Mouse (Mus musculus) intestine, embryonic 16.5 days (tissue): ENCODE measurements at regions not wholly inside any gene's neighbourhood (a gene's known extent, or its start where the extent isn't known, plus 50 kb on each side); places are given as distances from the start of the nearest gene placed in this dataset.
"Not testable (repeated sequence)": the region's sequence is repeated elsewhere in the genome, so short reads cannot be mapped to it uniquely, and the experiment has no call there.

Source experiments
- ATAC-seq: fragments of 200-750 bp; cut with Nextera tagmentation; 2 replicates; pipeline ENCODE4 v1.8.0; 2017; ENCODE audit warnings: moderate TSS enrichment, moderate library complexity
- H3K27ac ChIP-seq: fragments of 300-500 bp; sonication (generic); 2 replicates; pipeline ENCODE4 v1.5.1; 2014; ENCODE audit warnings: mild to moderate bottlenecking, low read length
- H3K27me3 ChIP-seq: fragments of 300-500 bp; sonication (generic); replicated peaks from 2 replicates; pipeline ENCODE4 v1.6.1; 2014; ENCODE audit warnings: low read length, control low read depth, mixed read lengths; ENCODE audit not compliant: control insufficient read depth, insufficient read depth
- H3K36me3 ChIP-seq: fragments of 300-500 bp; sonication (generic); 2 replicates; pipeline ENCODE4 v1.6.1; 2014; ENCODE audit warnings: low read length, control low read depth; ENCODE audit not compliant: control insufficient read depth, insufficient read depth
- H3K4me1 ChIP-seq: fragments of 300-500 bp; sonication (generic); 2 replicates; pipeline ENCODE4 v1.6.1; 2014; ENCODE audit warnings: low read length, control low read depth, mixed read lengths; ENCODE audit not compliant: control insufficient read depth, insufficient read depth
- H3K4me2 ChIP-seq: fragments of 300-500 bp; sonication (generic); 2 replicates; pipeline ENCODE4 v1.6.1; 2014; ENCODE audit warnings: low read depth, low read length, control low read depth
- H3K4me3 ChIP-seq: fragments of 300-500 bp; sonication (generic); 2 replicates; pipeline ENCODE4 v1.5.1; 2014; ENCODE audit warnings: mild to moderate bottlenecking, low read length
- H3K9ac ChIP-seq: fragments of 300-500 bp; sonication (generic); 2 replicates; pipeline ENCODE4 v1.6.1; 2014; ENCODE audit warnings: low read depth, low read length
- H3K9me3 ChIP-seq: fragments of 300-500 bp; sonication (generic); 2 replicates; pipeline ENCODE4 v1.6.1; 2016; ENCODE audit warnings: low read length, control low read depth; ENCODE audit not compliant: control insufficient read depth
- WGBS: fragments of 180-500 bp; shearing (Covaris S2); extraction: QIAGEN DNeasy Blood & Tissue Kit; methylation state at CpG from one replicate; pipeline ENCODE4 v1.1.7; 2014; 5-methylcytosine and 5-hydroxymethylcytosine counted together

DNA sequence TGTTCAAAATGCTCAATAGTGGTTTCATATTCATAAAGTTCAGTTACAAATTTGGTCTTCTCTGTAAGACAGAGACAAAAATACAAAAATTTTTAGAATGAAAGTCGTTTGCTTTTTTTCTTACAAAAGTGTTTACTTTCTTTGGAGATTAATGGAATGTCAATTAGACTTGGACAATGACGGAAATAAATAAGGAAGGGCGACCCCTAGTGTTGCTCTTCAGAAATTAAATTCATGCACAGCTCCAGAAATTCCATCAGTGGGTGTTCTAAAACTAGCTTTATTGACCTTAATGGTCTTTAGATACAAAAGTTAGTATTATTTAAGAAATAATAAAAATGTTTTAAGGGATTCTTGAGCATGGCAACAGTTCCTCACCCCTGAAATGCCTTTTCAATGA, 141.8 kb upstream of the Lama2 start:
- no peak overlapping the region for H3K27ac ChIP-seq
- no peak for ATAC-seq
- H3K4me3 ChIP-seq = no peak overlapping the region
- no peak overlapping the region for H3K4me2 ChIP-seq
- 9% methylated on average over 3 of the region's 3 CpGs for WGBS
- no peaks in the 10 kb centered on the region for H3K36me3 ChIP-seq
- H3K9ac ChIP-seq = no peak overlapping the region
- no peaks in the 10 kb centered on the region for H3K4me1 ChIP-seq
- H3K9me3 ChIP-seq = no peaks in the 10 kb centered on the region
- H3K27me3 ChIP-seq = no peaks in the 10 kb centered on the region

DNA sequence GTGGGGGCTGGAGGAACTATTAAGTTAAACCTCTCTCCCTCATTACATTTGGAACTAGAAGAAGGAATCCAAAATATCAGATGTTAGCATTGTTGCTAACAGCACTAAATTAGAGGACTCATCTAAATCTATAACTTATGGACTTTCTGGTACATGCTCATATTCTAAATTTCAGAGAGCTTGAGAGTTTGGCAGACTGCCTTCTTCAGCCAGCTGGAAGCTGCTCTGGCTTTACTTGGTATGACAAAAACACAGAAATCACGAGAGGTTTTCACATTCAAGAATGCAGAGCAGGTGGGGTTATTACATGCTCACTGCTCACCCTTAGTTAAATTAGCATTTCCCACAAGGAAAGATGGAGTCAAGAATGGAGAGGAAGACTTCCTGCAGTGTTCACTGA, 182.8 kb upstream of the Lama2 start:
- Histone ChIP-seq H3K27ac (no peak overlapping the region), H3K4me1 (no peaks in the 10 kb centered on the region), H3K9me3 (no peaks in the 10 kb centered on the region), H3K4me2 (no peak overlapping the region), H3K27me3 (no peaks in the 10 kb centered on the region), H3K4me3 (no peak overlapping the region), H3K36me3 (no peaks in the 10 kb centered on the region), H3K9ac (no peak overlapping the region)
- WGBS = 23% methylated on average over 1 of the region's 1 CpGs
- ATAC-seq = no peak

DNA sequence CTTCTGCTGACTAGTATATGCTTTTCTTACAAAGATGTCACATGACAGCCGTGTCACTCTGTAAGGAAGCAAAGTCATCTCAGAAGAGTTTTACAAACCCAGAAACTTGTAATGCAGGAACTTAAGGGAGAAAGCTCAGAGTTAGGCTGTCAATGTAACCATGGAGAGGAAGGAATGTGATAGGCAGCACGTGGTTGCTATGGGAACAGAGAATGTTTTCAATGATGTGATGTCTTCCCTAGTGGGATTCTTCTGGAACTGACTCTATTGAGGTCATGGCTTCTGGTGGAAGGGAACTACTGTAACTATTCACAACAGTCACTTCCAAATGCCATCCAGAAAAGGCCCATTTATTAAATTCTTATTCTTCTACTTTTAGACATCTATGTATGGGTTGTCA, 190.0 kb upstream of the Lama2 start:
- H3K9me3 ChIP-seq = no peaks in the 10 kb centered on the region
- no peaks in the 10 kb centered on the region for H3K36me3 ChIP-seq
- H3K4me2 ChIP-seq = no peak overlapping the region
- no peaks in the 10 kb centered on the region for H3K4me1 ChIP-seq
- WGBS = 45% methylated on average over 2 of the region's 2 CpGs
- no peak overlapping the region for H3K27ac ChIP-seq
- no peak overlapping the region for H3K4me3 ChIP-seq
- ATAC-seq = no peak
- H3K9ac ChIP-seq = no peak overlapping the region
- no peaks in the 10 kb centered on the region for H3K27me3 ChIP-seq

DNA sequence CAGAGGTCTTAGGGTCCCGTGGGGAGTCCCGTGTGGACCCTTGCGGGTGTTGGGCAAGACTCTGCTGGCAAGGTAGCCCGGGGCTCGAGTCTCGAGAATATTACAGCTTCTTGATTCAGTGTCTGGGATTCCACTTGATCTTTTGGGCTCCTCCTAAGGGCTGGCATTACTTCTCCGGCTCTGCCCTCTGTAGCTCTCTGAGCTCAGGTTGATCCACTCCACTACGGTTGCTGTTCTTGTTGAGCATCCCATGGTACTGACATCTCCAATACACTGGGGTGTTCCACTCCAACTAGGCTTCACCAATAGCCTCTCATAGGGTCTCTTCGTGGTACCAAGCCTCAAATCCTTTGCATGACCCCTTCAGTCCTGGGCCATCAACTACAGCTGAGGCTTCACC, 206.1 kb upstream of the Lama2 start:
- not testable (repeated sequence) for H3K4me3 ChIP-seq, ATAC-seq, H3K36me3 ChIP-seq, H3K9me3 ChIP-seq, H3K4me2 ChIP-seq, H3K9ac ChIP-seq, H3K27ac ChIP-seq, H3K4me1 ChIP-seq, H3K27me3 ChIP-seq
- 91% methylated on average over 6 of the region's 9 CpGs for WGBS

DNA sequence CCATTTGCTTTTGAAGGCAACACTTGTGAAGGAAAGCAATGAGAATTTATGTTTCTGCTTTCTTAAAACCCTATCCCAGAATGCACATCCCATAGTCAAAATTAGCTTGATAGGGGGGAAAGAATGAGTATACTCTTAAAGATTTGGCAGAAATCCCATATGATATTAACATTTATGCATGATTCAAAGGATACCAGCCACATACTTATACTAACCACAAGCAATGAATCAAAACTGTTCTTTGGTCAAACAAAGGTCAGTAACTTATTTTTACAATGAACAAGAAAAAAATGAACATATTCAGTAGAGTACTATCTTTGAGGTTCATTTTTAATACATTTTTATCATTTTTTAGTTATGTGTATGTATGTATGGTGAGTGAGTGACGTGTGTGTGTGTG, 208.8 kb upstream of the Lama2 start:
- 69% methylated on average over 1 of the region's 1 CpGs for WGBS
- no peak overlapping the region for H3K9ac ChIP-seq
- no peak for ATAC-seq
- no peaks in the 10 kb centered on the region for H3K27me3 ChIP-seq
- no peaks in the 10 kb centered on the region for H3K36me3 ChIP-seq
- H3K27ac ChIP-seq = no peak overlapping the region
- H3K4me2 ChIP-seq = no peak overlapping the region
- no peaks in the 10 kb centered on the region for H3K4me1 ChIP-seq
- no peak overlapping the region for H3K4me3 ChIP-seq
- H3K9me3 ChIP-seq = no peaks in the 10 kb centered on the region

DNA sequence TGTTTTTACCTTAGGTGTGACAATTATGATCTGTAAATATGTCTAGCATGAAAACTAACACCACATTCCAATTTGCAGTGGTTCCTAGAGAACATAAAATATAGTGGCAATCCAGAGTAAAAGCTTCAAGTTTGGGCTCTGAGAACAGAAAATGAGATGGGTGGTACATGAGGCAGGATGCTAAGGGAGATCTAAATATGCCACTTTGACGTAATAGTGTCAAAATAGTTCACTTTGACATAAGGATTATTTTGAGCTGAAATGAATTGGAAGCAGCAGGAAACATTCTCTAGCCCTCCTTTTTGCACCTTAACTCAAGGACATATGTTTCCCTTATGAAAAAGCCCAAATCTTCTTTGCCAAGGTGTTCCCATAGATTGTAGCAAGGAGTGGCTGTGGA, 219.1 kb upstream of the Lama2 start:
- Histone ChIP-seq H3K27me3 (no peaks in the 10 kb centered on the region), H3K9me3 (no peaks in the 10 kb centered on the region), H3K9ac (no peak overlapping the region), H3K4me1 (no peaks in the 10 kb centered on the region), H3K36me3 (no peaks in the 10 kb centered on the region), H3K4me3 (no peak overlapping the region), H3K27ac (no peak overlapping the region), H3K4me2 (no peak overlapping the region)
- 95% methylated on average over 1 of the region's 1 CpGs for WGBS
- no peak for ATAC-seq

DNA sequence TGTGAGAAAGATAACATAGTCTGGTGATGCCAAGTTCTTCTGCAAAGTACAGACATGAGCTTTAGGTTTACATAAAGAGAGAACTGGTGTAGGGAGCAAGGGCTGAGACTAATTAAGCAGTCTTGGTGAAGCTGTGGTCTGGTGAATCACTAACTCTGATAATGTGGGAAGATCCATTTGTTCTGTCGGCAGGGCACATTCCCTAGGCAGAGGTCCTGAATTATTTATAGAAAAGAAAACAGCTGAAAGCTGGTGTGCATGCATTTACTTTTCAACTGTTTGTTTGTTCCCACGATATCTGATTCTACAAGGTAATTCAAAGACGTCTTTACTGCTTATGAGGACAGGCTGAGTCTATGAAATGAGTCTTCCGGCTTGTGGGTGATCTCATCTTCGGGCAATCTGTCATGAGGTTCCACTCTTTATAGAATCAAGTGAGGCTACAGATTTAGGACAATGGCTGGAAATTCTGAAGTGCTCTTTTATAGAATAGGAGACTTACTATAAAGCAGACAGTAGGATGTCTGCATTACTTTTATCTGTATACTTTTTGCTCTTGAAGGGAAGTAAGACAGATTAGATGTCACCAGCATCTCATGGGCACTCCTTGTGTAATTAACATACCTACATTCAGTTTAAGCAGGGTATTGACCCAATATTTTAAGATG, 221.6 kb upstream of the Lama2 start:
- H3K9me3 ChIP-seq = no peaks in the 10 kb centered on the region
- H3K27ac ChIP-seq = no peak overlapping the region
- no peaks in the 10 kb centered on the region for H3K27me3 ChIP-seq
- H3K36me3 ChIP-seq = no peaks in the 10 kb centered on the region
- 62% methylated on average over 5 of the region's 5 CpGs for WGBS
- H3K9ac ChIP-seq = no peak overlapping the region
- ATAC-seq = no peak
- H3K4me3 ChIP-seq = no peak overlapping the region
- H3K4me1 ChIP-seq = no peaks in the 10 kb centered on the region
- no peak overlapping the region for H3K4me2 ChIP-seq

DNA sequence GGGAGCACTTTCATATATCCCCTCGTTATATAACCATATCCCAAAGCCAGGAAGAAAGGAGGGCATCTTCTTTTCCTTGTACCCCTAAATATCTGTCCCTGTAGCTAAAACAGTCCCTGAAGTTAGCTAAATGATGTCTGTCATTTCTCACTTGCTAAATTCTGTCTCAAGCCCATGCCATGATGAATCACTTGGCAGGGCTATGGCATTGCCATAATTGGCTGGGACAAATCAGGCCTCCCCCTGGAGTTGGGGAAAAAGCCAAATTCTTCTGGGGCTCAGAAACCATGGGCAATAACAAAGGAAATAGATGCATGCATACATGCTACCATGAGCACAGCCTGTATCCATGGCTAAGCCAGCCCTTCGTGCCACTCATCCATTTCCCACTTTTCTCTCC, 223.5 kb upstream of the Lama2 start:
- Histone ChIP-seq H3K4me2 (no peak overlapping the region), H3K27ac (no peak overlapping the region), H3K9me3 (no peaks in the 10 kb centered on the region), H3K4me1 (no peaks in the 10 kb centered on the region), H3K27me3 (no peaks in the 10 kb centered on the region), H3K9ac (no peak overlapping the region), H3K36me3 (no peaks in the 10 kb centered on the region), H3K4me3 (no peak overlapping the region)
- ATAC-seq = no peak
- 74% methylated on average over 2 of the region's 2 CpGs for WGBS

DNA sequence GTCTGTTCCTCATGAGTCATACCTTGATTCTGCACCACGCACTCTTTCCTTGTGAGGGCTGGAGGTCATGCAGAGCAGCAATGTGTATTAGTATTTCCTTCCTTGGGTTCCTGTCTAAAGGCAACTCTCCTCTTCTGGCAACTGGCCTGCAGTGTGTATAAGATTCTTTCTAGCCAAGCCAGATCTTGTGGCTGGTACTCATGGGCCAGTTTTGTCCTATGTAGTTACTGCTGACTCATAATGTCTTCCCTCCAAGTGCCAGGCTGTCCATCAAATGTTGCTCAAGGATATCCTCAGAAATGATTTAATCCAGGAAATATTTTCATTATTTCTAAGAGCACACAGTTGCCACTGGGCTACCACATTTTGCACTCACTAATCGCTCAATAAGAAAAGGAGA, 211.0 kb upstream of the Ptprk start:
- 74% methylated on average over 2 of the region's 2 CpGs for WGBS
- ATAC-seq = no peak
- H3K9ac ChIP-seq = no peak overlapping the region

DNA sequence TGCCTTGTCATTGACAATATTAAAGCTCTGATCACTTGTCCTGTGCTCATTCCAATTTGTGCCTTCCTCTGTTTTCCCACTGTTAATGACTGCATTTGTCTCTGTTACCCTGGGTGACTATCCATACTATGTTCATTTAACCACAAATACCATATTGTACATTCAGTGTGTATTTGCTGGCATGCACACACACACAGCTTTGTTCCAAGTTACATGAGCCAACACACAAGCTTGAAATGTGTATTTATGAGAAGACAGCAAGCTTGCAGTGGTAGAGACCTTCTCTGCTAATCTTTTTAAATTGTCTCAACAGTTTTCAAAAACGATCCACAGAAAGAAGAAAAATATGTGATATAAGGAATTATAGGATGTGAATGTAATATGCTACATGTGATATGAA, 193.8 kb upstream of the Ptprk start:
- Histone ChIP-seq H3K27ac (no peak overlapping the region), H3K9ac (no peak overlapping the region), H3K36me3 (no peaks in the 10 kb centered on the region), H3K4me3 (no peak overlapping the region), H3K4me2 (no peak overlapping the region), H3K27me3 (no peaks in the 10 kb centered on the region), H3K9me3 (no peaks in the 10 kb centered on the region), H3K4me1 (no peaks in the 10 kb centered on the region)
- no peak for ATAC-seq
- WGBS = 84% methylated on average over 1 of the region's 1 CpGs

More for the DNA sequence above, 211.0 kb upstream of the Ptprk start:
- H3K36me3 ChIP-seq = no peaks in the 10 kb centered on the region
- no peaks in the 10 kb centered on the region for H3K4me1 ChIP-seq
- no peak overlapping the region for H3K27ac ChIP-seq
- no peak overlapping the region for H3K4me2 ChIP-seq
- H3K27me3 ChIP-seq = no peaks in the 10 kb centered on the region
- H3K9me3 ChIP-seq = no peaks in the 10 kb centered on the region
- no peak overlapping the region for H3K4me3 ChIP-seq
